Mouse (Mus musculus) liver, embryonic 14.5 days (tissue): ENCODE data around the gene Zdhhc9. TPM values are rescaled to one million over a fixed set of nuclear protein-coding genes. Genes with fewer than 3 reads are reported as not detected.

Experiments used
- ATAC-seq: fragments of 200-750 bp; cut with Nextera tagmentation; 2 replicates; pipeline ENCODE4 v1.8.0; 2017; ENCODE audit warnings: moderate number of reproducible peaks, mild to moderate bottlenecking, moderate library complexity; ENCODE audit not compliant: insufficient read depth
- DNase-seq, 3 experiments: peaks; one replicate each; pipeline ENCODE4 v3.0.0-alpha.2; 2012 to 2013; ENCODE audit warnings: low read depth in 3 of 3, low spot score in 3 of 3
- H3K27ac ChIP-seq: fragments of 300-500 bp; sonication (generic); 2 replicates; pipeline ENCODE4 v1.5.1; 2014; ENCODE audit warnings: moderate library complexity, mild to moderate bottlenecking, control low read depth, inconsistent platforms
- H3K27me3 ChIP-seq: fragments of 300-500 bp; sonication (generic); 2 replicates; pipeline ENCODE4 v1.6.1; 2014; ENCODE audit warnings: mild to moderate bottlenecking, low read length, moderate library complexity; ENCODE audit not compliant: control insufficient read depth, insufficient read depth
- H3K36me3 ChIP-seq: fragments of 300-500 bp; sonication (generic); replicated peaks from 2 replicates; pipeline ENCODE4 v1.6.1; 2014; ENCODE audit warnings: low read depth; ENCODE audit not compliant: control insufficient read depth, insufficient read depth
- H3K4me1 ChIP-seq, 2 experiments: fragments of 200-500 bp in 1 of 2; fragments of 300-500 bp in 1 of 2; sonication (generic) in 1 of 2; replicated peaks; 2 replicates each; pipeline ENCODE4 v1.6.1; 2012 to 2014; ENCODE audit warnings: antibody characterized with exemption in 1 of 2, inconsistent platforms in 1 of 2, low read length in 1 of 2; ENCODE audit not compliant: control insufficient read depth in 2 of 2, insufficient read depth in 2 of 2
- H3K4me2 ChIP-seq: fragments of 300-500 bp; sonication (generic); 2 replicates; pipeline ENCODE4 v1.6.1; 2014; ENCODE audit warnings: low read depth, mild to moderate bottlenecking, control low read depth, moderate library complexity
- H3K4me3 ChIP-seq, 2 experiments: fragments of 200-500 bp in 1 of 2; fragments of 300-500 bp in 1 of 2; sonication (generic) in 1 of 2; 2 replicates each; pipeline ENCODE4 v1.5.1; 2012 to 2014; ENCODE audit warnings: low read depth in 2 of 2, low read length in 2 of 2, mild to moderate bottlenecking in 2 of 2, control low read depth in 1 of 2, inconsistent platforms in 1 of 2, moderate library complexity in 1 of 2; ENCODE audit not compliant: insufficient read depth in 1 of 2
- H3K9ac ChIP-seq: fragments of 300-500 bp; sonication (generic); replicated peaks from 2 replicates; pipeline ENCODE4 v1.6.1; 2014; ENCODE audit warnings: mild to moderate bottlenecking, control low read depth, moderate library complexity
- H3K9me3 ChIP-seq: fragments of 300-500 bp; sonication (generic); 2 replicates; pipeline ENCODE4 v1.6.1; 2016; ENCODE audit warnings: low read length, mixed read lengths; ENCODE audit not compliant: control insufficient read depth
- CTCF ChIP-seq: IDR thresholded peaks from 2 replicates; pipeline ENCODE4 v1.5.1; 2016; ENCODE audit warnings: antibody characterized with exemption, low read depth, control low read depth
- EP300 ChIP-seq: IDR thresholded peaks from 2 replicates; pipeline ENCODE4 v1.6.1; 2016; ENCODE audit warnings: antibody characterized with exemption, low read depth
- WGBS: fragments of 180-500 bp; shearing (Covaris S2); extraction: QIAGEN DNeasy Blood & Tissue Kit; methylation state at CpG from one replicate; pipeline ENCODE4 v1.1.7; 2014; ENCODE audit not compliant: insufficient replicate concordance; 5-methylcytosine and 5-hydroxymethylcytosine counted together
- polyA plus RNA-seq, 2 experiments: library from polyadenylated mRNA; depleted of rRNA in 1 of 2; stranded (reverse) in 1 of 2; unstranded in 1 of 2; fragments of >200 nt; fragmentation: Nextera tagmentation in 1 of 2; extraction: Ambion mirVana in 1 of 2; gene quantifications; 2 replicates each; pipeline versions ENCODE4 v1.2.1 to v1.2.3; 2012 to 2014

Zdhhc9 gene
- polyA plus RNA-seq, 2 experiments, result 2.8 to 10.5 TPM

- TF ChIP-seq EP300 (no peak), CTCF (no peak)
- no peak overlapping the region for H3K9ac ChIP-seq
- H3K27ac ChIP-seq, result no peak overlapping the region
- 61% methylated on average over 7 of the region's 7 CpGs for WGBS
- no peaks in the 10 kb centered on the region for H3K4me1 ChIP-seq
- DNase-seq (no peak), ATAC-seq (no peak)
- no peaks in the 10 kb centered on the region for H3K9me3 ChIP-seq
- no peak overlapping the region for H3K4me2 ChIP-seq
- H3K27me3 ChIP-seq, result no peaks in the 10 kb centered on the region
- H3K4me3 ChIP-seq, result no peak overlapping the region
- no peaks in the 10 kb centered on the region for H3K36me3 ChIP-seq
Measured at GRCm38 (mm10) chrX:48201973-48202372, 6.7 kb downstream of the Zdhhc9 start.

GRCm38 (mm10) chrX:48200699-48201098 lies 8.0 kb downstream of the Zdhhc9 start:
- Histone ChIP-seq H3K27ac (no peak overlapping the region), H3K36me3 (no peaks in the 10 kb centered on the region), H3K4me1 (no peaks in the 10 kb centered on the region), H3K4me2 (no peak overlapping the region), H3K9me3 (no peaks in the 10 kb centered on the region), H3K9ac (no peak overlapping the region), H3K27me3 (no peaks in the 10 kb centered on the region), H3K4me3 (no peak overlapping the region)
- no peak for TF ChIP-seq CTCF
- no peak for TF ChIP-seq EP300
- DNase-seq (no peak), ATAC-seq (no peak)
- 75% methylated on average over 3 of the region's 3 CpGs for WGBS

- WGBS, result 85% methylated on average over 2 of the region's 2 CpGs
- H3K36me3 ChIP-seq, result no peaks in the 10 kb centered on the region
- H3K9me3 ChIP-seq, result no peaks in the 10 kb centered on the region
- H3K27me3 ChIP-seq, result no peaks in the 10 kb centered on the region
- no peak overlapping the region for H3K4me2 ChIP-seq
- no peak overlapping the region for H3K4me3 ChIP-seq
- no peak for TF ChIP-seq CTCF
- TF ChIP-seq EP300, result no peak
- no peaks in the 10 kb centered on the region for H3K4me1 ChIP-seq
- no peak for DNase-seq
- ATAC-seq, result no peak
- H3K27ac ChIP-seq, result no peak overlapping the region
- no peak overlapping the region for H3K9ac ChIP-seq
Measured at GRCm38 (mm10) chrX:48199026-48199425, 9.7 kb downstream of the Zdhhc9 start.

- no peak overlapping the region for H3K4me3 ChIP-seq
- ATAC-seq, result no peak
- no peak overlapping the region for H3K4me2 ChIP-seq
- H3K27ac ChIP-seq, result no peak overlapping the region
- no peaks in the 10 kb centered on the region for H3K4me1 ChIP-seq
- 78% methylated on average over 3 of the region's 3 CpGs for WGBS
- H3K9me3 ChIP-seq, result no peaks in the 10 kb centered on the region
- DNase-seq, result no peak
- no peaks in the 10 kb centered on the region for H3K36me3 ChIP-seq
- H3K27me3 ChIP-seq, result no peaks in the 10 kb centered on the region
- no peak for TF ChIP-seq CTCF
- TF ChIP-seq EP300, result no peak
- H3K9ac ChIP-seq, result no peak overlapping the region
Measured at GRCm38 (mm10) chrX:48197856-48198255, 10.8 kb downstream of the Zdhhc9 start.

GRCm38 (mm10) chrX:48193235-48194152 lies 15.2 kb downstream of the Zdhhc9 start:
- TF ChIP-seq CTCF (no peak), EP300 (no peak)
- no peak overlapping the region for H3K4me2 ChIP-seq
- H3K27ac ChIP-seq, result no peak overlapping the region
- H3K36me3 ChIP-seq, result no peaks in the 10 kb centered on the region
- WGBS, result 65% methylated on average over 14 of the region's 14 CpGs
- no peaks in the 10 kb centered on the region for H3K9me3 ChIP-seq
- no peak for ATAC-seq
- DNase-seq, result no peak
- H3K4me3 ChIP-seq, result no peak overlapping the region
- H3K4me1 ChIP-seq, result no peaks in the 10 kb centered on the region
- no peak overlapping the region for H3K9ac ChIP-seq
- no peaks in the 10 kb centered on the region for H3K27me3 ChIP-seq
